Mouse (Mus musculus) kidney, embryonic 14.5 days (tissue): Measurements from ENCODE around the gene Shisa5. TPM values are rescaled to one million over a fixed set of nuclear protein-coding genes. Genes with fewer than 3 reads are reported as not detected.

Source experiments
- ATAC-seq: fragments of 200-750 bp; cut with Nextera tagmentation; 2 replicates; pipeline ENCODE4 v1.8.0; 2017; ENCODE audit warnings: moderate number of reproducible peaks, mild to moderate bottlenecking, moderate TSS enrichment, moderate library complexity; ENCODE audit not compliant: low FRiP score, low TSS enrichment
- H3K27ac ChIP-seq: fragments of 300-500 bp; sonication (generic); 2 replicates; pipeline ENCODE4 v1.5.1; 2014; ENCODE audit warnings: low read depth, mild to moderate bottlenecking, low read length, moderate library complexity, mixed read lengths
- H3K27me3 ChIP-seq: fragments of 300-500 bp; sonication (generic); 2 replicates; pipeline ENCODE4 v1.6.1; 2014; ENCODE audit warnings: mild to moderate bottlenecking, low read length; ENCODE audit not compliant: control insufficient read depth, insufficient read depth
- H3K36me3 ChIP-seq: fragments of 300-500 bp; sonication (generic); 2 replicates; pipeline ENCODE4 v1.6.1; 2014; ENCODE audit warnings: low read length, mixed read lengths; ENCODE audit not compliant: control insufficient read depth, insufficient read depth
- H3K4me1 ChIP-seq: fragments of 300-500 bp; sonication (generic); 2 replicates; pipeline ENCODE4 v1.6.1; 2014; ENCODE audit warnings: low read length, mixed read lengths; ENCODE audit not compliant: control insufficient read depth, insufficient read depth
- H3K4me2 ChIP-seq: fragments of 300-500 bp; sonication (generic); replicated peaks from 2 replicates; pipeline ENCODE4 v1.6.1; 2014; ENCODE audit warnings: low read depth, mild to moderate bottlenecking, low read length
- H3K4me3 ChIP-seq: fragments of 300-500 bp; sonication (generic); 2 replicates; pipeline ENCODE4 v1.5.1; 2014; ENCODE audit warnings: mild to moderate bottlenecking, low read length
- H3K9ac ChIP-seq: fragments of 300-500 bp; sonication (generic); 2 replicates; pipeline ENCODE4 v1.6.1; 2014; ENCODE audit warnings: low read depth, mild to moderate bottlenecking, low read length, moderate library complexity
- H3K9me3 ChIP-seq: fragments of 300-500 bp; sonication (generic); 2 replicates; pipeline ENCODE4 v1.6.1; 2016; ENCODE audit warnings: low read length; ENCODE audit not compliant: control insufficient read depth
- WGBS: fragments of 180-500 bp; shearing (Covaris S2); extraction: QIAGEN DNeasy Blood & Tissue Kit; methylation state at CpG from one replicate; pipeline ENCODE4 v1.1.7; 2014; 5-methylcytosine and 5-hydroxymethylcytosine counted together
- polyA plus RNA-seq: library from polyadenylated mRNA; unstranded; fragments of >200 nt; fragmentation: Nextera tagmentation; extraction: Ambion mirVana; gene quantifications from 2 replicates; pipeline ENCODE4 v1.2.1, GENCODE M21; 2014

Shisa5 gene
- polyA plus RNA-seq: 58.0 and 65.7 TPM in 2 replicates

GRCm38 (mm10) chr9:109038086-109038895 lies at the start of gene Shisa5:
Gene Shisa5, plus strand, starts transcription at chr9:109038565.
- H3K9ac ChIP-seq: peak within 1 kb of the TSS; percentile 60
- H3K27me3 ChIP-seq: no peaks in the 10 kb centered on the region
- H3K4me1 ChIP-seq: peaks cover 18% of the 10 kb centered on the region; the same call in 1 of the 2 replicates
- no peaks in the 10 kb centered on the region for H3K9me3 ChIP-seq
- ATAC-seq: peak; percentile 86
- under 1% methylated on average over 38 of the region's 40 CpGs for WGBS
- H3K4me2 ChIP-seq: peak within 1 kb of the TSS; percentile 81
- peak within 1 kb of the TSS; percentile 50 for H3K4me3 ChIP-seq
- H3K36me3 ChIP-seq: no peaks in the 10 kb centered on the region
- H3K27ac ChIP-seq: peak within 1 kb of the TSS; percentile 48; the same call in 1 of the 2 replicates

DNA sequence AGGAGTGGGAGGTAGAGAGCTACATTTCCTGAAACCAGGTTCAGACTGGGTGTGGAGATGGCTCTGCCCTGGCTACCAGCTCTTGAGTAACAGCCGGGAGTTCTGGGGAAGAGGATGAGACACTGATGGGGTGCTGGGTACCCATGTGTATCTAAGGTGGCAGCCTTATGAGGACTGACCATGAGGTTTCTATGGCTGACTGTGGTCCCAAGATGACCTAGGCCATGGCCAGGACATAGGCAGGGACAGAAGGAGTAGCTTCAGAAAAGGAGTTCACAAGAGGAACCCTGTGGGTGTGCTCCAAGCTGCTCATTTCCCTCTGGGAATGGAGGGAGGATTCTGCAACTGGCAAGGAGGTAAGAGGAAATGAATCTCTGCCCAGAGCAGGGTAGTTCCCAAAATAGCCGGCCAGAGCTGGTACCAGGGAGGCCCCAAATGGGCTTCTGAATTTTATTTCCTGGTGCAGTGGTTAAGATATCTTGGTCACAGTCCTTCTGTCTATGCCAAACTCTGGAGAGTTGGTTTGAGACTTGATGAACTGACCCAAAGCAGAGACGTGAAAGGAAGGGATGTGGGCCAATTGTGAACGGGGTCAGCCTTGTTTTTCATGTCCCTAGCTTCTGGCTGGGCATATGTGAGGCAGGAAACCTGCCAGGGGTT lies 48.4 kb upstream of the Shisa5 start:
- Histone ChIP-seq H3K27me3 (no peaks in the 10 kb centered on the region), H3K4me2 (no peak overlapping the region), H3K4me3 (no peak overlapping the region), H3K9me3 (no peaks in the 10 kb centered on the region), H3K36me3 (no peaks in the 10 kb centered on the region), H3K9ac (no peak overlapping the region), H3K4me1 (peaks cover 25% of the 10 kb centered on the region), H3K27ac (peak overlapping the region; percentile 90; the same call in 1 of the 2 replicates)
- 72% methylated on average over 4 of the region's 4 CpGs for WGBS
- ATAC-seq: no peak

DNA sequence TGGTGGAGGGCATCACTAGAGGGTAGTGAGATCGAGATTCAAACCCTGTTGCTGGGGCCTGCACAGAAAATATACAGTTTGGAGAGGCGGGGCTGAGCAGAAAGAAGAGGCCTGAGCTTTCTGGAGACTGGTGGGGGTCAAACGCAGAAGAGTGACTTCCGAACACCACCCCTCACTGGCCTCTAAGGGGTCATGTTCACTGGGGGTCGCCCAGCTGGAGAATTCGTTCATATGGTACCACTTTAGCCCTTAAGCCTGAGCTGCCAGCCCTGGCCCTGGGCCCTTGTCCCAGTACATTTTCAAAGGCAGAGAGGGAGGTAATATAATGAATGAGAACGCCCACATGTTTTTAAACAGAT lies 47.9 kb upstream of the Shisa5 start:
- Histone ChIP-seq H3K36me3 (no peaks in the 10 kb centered on the region), H3K27ac (peak overlapping the region; percentile 90; the same call in 1 of the 2 replicates), H3K4me3 (no peak overlapping the region), H3K4me2 (no peak overlapping the region), H3K4me1 (peaks cover 25% of the 10 kb centered on the region), H3K27me3 (no peaks in the 10 kb centered on the region), H3K9ac (no peak overlapping the region), H3K9me3 (no peaks in the 10 kb centered on the region)
- 55% methylated on average over 7 of the region's 7 CpGs for WGBS
- no peak for ATAC-seq

GRCm38 (mm10) chr9:108991428-108992084 lies 46.8 kb upstream of the Shisa5 start, which contains the start of gene Pfkfb4:
Gene Pfkfb4, plus strand, starts transcription at chr9:108991778.
- Histone ChIP-seq H3K27me3 (no peaks in the 10 kb centered on the region), H3K9me3 (no peaks in the 10 kb centered on the region), H3K36me3 (no peaks in the 10 kb centered on the region), H3K4me1 (peaks cover 33% of the 10 kb centered on the region), H3K4me3 (peak within 1 kb of the TSS; percentile 60), H3K9ac (peak within 1 kb of the TSS; percentile 63), H3K4me2 (peak within 1 kb of the TSS; percentile 85), H3K27ac (peak within 1 kb of the TSS; percentile 90)
- peak; percentile 95 for ATAC-seq
- WGBS: 1% methylated on average over 31 of the region's 31 CpGs

- no peak; the same call in 1 of the 2 replicates for ATAC-seq
- H3K36me3 ChIP-seq: no peaks in the 10 kb centered on the region
- H3K4me3 ChIP-seq: peak overlapping the region; percentile 60
- no peaks in the 10 kb centered on the region for H3K9me3 ChIP-seq
- H3K9ac ChIP-seq: peak overlapping the region; percentile 63
- H3K27me3 ChIP-seq: no peaks in the 10 kb centered on the region
- peaks cover 33% of the 10 kb centered on the region for H3K4me1 ChIP-seq
- no peak overlapping the region for H3K27ac ChIP-seq
- peak overlapping the region; percentile 85 for H3K4me2 ChIP-seq
- WGBS: 10% methylated on average over 18 of the region's 18 CpGs
Measured at GRCm38 (mm10) chr9:108992085-108992469, 46.3 kb upstream of the Shisa5 start.

GRCm38 (mm10) chr9:108992620-108993361 lies 45.6 kb upstream of the Shisa5 start:
- 60% methylated on average over 9 of the region's 9 CpGs for WGBS
- Histone ChIP-seq H3K4me1 (peaks cover 32% of the 10 kb centered on the region), H3K36me3 (no peaks in the 10 kb centered on the region), H3K9me3 (no peaks in the 10 kb centered on the region), H3K27ac (no peak overlapping the region), H3K4me2 (peak overlapping the region; percentile 85), H3K4me3 (peak overlapping the region; percentile 60), H3K9ac (no peak overlapping the region), H3K27me3 (no peaks in the 10 kb centered on the region)
- no peak for ATAC-seq

GRCm38 (mm10) chr9:108996411-108996810 lies 42.0 kb upstream of the Shisa5 start:
- H3K4me1 ChIP-seq: peaks cover 15% of the 10 kb centered on the region
- no peaks in the 10 kb centered on the region for H3K36me3 ChIP-seq
- H3K9ac ChIP-seq: no peak overlapping the region
- H3K27me3 ChIP-seq: no peaks in the 10 kb centered on the region
- WGBS: 70% methylated on average over 9 of the region's 9 CpGs
- H3K4me3 ChIP-seq: no peak overlapping the region
- H3K27ac ChIP-seq: no peak overlapping the region
- no peak for ATAC-seq
- H3K4me2 ChIP-seq: no peak overlapping the region
- no peaks in the 10 kb centered on the region for H3K9me3 ChIP-seq

DNA sequence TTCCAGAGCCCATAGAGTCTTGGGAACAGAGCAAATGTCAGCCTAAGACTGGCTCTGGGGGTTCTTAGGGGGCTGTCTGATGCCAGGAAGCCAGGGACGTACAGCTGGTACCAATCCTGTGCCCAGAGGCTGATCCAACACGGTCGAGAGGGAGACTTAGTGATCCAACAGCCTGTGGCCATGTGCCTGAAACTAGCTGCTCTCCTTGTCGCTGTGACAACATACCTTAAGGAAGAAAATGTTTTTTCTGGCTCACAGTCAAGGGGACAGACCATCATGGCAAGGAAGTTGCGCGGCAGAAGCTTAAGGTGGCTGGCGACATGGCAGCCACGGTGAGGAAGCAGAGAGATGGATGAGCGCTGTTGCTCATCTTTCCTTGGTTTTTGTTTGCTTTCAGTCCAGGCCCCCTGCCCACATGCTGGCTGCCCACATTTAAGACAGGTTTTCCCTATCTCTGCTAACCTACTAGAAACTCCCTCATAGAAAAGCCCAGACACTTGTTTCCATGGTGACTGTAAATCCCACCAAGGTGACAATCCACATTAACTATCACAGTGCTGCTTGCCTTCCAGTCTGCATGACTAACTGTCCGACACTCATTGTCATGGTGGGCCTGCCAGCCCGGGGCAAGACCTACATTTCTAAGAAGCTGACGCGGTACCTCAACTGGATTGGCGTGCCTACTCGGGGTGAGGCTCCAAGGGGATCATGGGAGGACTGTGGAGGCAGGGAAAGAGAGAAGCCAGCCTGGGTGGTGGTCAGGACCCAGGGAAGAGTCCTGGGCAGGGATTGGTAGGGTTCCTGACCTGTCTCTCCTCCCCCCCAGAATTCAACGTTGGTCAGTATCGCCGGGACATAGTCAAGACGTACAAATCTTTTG lies 39.8 kb upstream of the Shisa5 start:
- H3K4me2 ChIP-seq: no peak overlapping the region
- no peak overlapping the region for H3K4me3 ChIP-seq
- WGBS: 84% methylated on average over 19 of the region's 19 CpGs
- H3K27ac ChIP-seq: no peak overlapping the region
- peaks cover 2% of the 10 kb centered on the region; the same call in 1 of the 2 replicates for H3K36me3 ChIP-seq
- H3K27me3 ChIP-seq: no peaks in the 10 kb centered on the region
- no peak overlapping the region for H3K9ac ChIP-seq
- no peaks in the 10 kb centered on the region for H3K9me3 ChIP-seq
- no peak for ATAC-seq
- H3K4me1 ChIP-seq: 0 out of 2 replicates have a peak, but pooled peaks cover 8% of the 10 kb centered on the region
